Mouse (Mus musculus) CH12.LX (cell line): ENCODE data around the gene Arl15. TPM values are rescaled to one million over a fixed set of nuclear protein-coding genes. Genes with fewer than 3 reads are reported as not detected.
A peak's percentile ranks its signal among the peaks of the same experiment; 100 is the strongest.

Experiments used
- DNase-seq: peaks from one replicate; pipeline ENCODE4 v3.0.0-alpha.2; 2013; ENCODE audit errors: extremely low read depth
- H3K27ac ChIP-seq: 2 replicates; pipeline ENCODE4 v1.5.1; 2012; ENCODE audit warnings: low read depth, mild to moderate bottlenecking, control low read depth, moderate library complexity; ENCODE audit not compliant: insufficient read depth
- H3K27me3 ChIP-seq: replicated peaks from 2 replicates; pipeline ENCODE3; 2012; ENCODE audit warnings: inconsistent platforms
- H3K36me3 ChIP-seq, 2 experiments: replicated peaks in 1 of 2; 2 replicates each; pipeline versions ENCODE3 to v1.6.1; 2012; ENCODE audit warnings: inconsistent platforms in 1 of 2, low read length in 1 of 2, mild to moderate bottlenecking in 1 of 2, mixed read lengths in 1 of 2, moderate library complexity in 1 of 2; ENCODE audit not compliant: control insufficient read depth in 1 of 2, insufficient read depth in 1 of 2
- H3K4me1 ChIP-seq, 2 experiments: 2 replicates each; pipeline ENCODE4 v1.6.1; 2012; ENCODE audit warnings: inconsistent platforms in 1 of 2, moderate library complexity in 1 of 2; ENCODE audit not compliant: insufficient read depth in 2 of 2, control insufficient read depth in 1 of 2
- H3K4me2 ChIP-seq: 2 replicates; pipeline ENCODE4 v1.6.1; 2012; ENCODE audit warnings: low read depth, mild to moderate bottlenecking, control low read depth; ENCODE audit not compliant: poor library complexity, insufficient read depth, severe bottlenecking
- H3K4me3 ChIP-seq, 3 experiments: fragments of 150-350 bp in 1 of 3; sonication (generic) in 1 of 3; replicated peaks in 1 of 3; 2 replicates each; pipeline versions ENCODE3 to v1.5.1; 2011 to 2012; ENCODE audit warnings: low read depth in 2 of 3, low read length in 2 of 3, mild to moderate bottlenecking in 2 of 3, moderate library complexity in 2 of 3, control low read depth in 1 of 3, improper control_type of control experiment in 1 of 3, inconsistent platforms in 1 of 3, mixed read lengths in 1 of 3; ENCODE audit not compliant: poor library complexity in 1 of 3
- H3K79me2 ChIP-seq: replicated peaks from 2 replicates; pipeline ENCODE4 v1.6.1; 2012; ENCODE audit warnings: mild to moderate bottlenecking, moderate library complexity; ENCODE audit not compliant: control insufficient read depth, poor library complexity, insufficient read depth, severe bottlenecking; ENCODE audit errors: extremely low read depth
- H3K9ac ChIP-seq: 2 replicates; pipeline ENCODE4 v1.6.1; 2012; ENCODE audit warnings: low read depth, mild to moderate bottlenecking, control low read depth, moderate library complexity; ENCODE audit not compliant: insufficient read depth
- H3K9me3 ChIP-seq: replicated peaks from 2 replicates; pipeline ENCODE3; 2012; ENCODE audit warnings: low read length, inconsistent platforms, mixed read lengths
- BHLHE40 ChIP-seq: IDR thresholded peaks from 2 replicates; pipeline ENCODE4 v1.6.1; 2011; ENCODE audit warnings: mild to moderate bottlenecking, low read depth, low read length, improper control_type of control experiment
- CHD1 ChIP-seq: IDR thresholded peaks from 2 replicates; pipeline ENCODE4 v1.6.1; 2012; ENCODE audit warnings: low read depth, low read length, improper control_type of control experiment, inconsistent platforms
- CHD2 ChIP-seq: IDR thresholded peaks from 2 replicates; pipeline ENCODE4 v1.6.1; 2011; ENCODE audit warnings: low read length, improper control_type of control experiment
- CTCF ChIP-seq, 2 experiments: IDR thresholded peaks in 1 of 2; conservative IDR thresholded peaks in 1 of 2; 2 replicates each; pipeline ENCODE4 v1.5.1; 2011 to 2012; ENCODE audit warnings: low read depth in 2 of 2, low read length in 2 of 2, improper control_type of control experiment in 1 of 2, inconsistent platforms in 1 of 2, mild to moderate bottlenecking in 1 of 2, moderate library complexity in 1 of 2
- EP300 ChIP-seq: IDR thresholded peaks from 2 replicates; pipeline ENCODE4 v1.6.1; 2011; ENCODE audit warnings: low read length, improper control_type of control experiment
- GABPA ChIP-seq: IDR thresholded peaks from 2 replicates; pipeline ENCODE4 v1.6.1; 2012; ENCODE audit warnings: low read depth, low read length, improper control_type of control experiment, inconsistent platforms; ENCODE audit not compliant: insufficient replicate concordance
- IRF4 ChIP-seq: IDR thresholded peaks from 2 replicates; pipeline ENCODE4 v1.6.1; 2014; ENCODE audit warnings: low read depth, mild to moderate bottlenecking, inconsistent platforms, low read length, improper control_type of control experiment
- JUND ChIP-seq: conservative IDR thresholded peaks from 2 replicates; pipeline ENCODE4 v1.6.1; 2011; ENCODE audit warnings: low read depth, low read length, improper control_type of control experiment
- MAFK ChIP-seq: IDR thresholded peaks from 2 replicates; pipeline ENCODE4 v1.6.1; 2011; ENCODE audit warnings: low read length, improper control_type of control experiment; ENCODE audit not compliant: insufficient replicate concordance
- NELFE ChIP-seq: IDR thresholded peaks from 2 replicates; pipeline ENCODE4 v1.6.1; 2011; ENCODE audit warnings: low read depth, low read length, improper control_type of control experiment
- PAX5 ChIP-seq: IDR thresholded peaks from 2 replicates; pipeline ENCODE4 v1.6.1; 2012; ENCODE audit warnings: low read length, inconsistent platforms, mixed read lengths
- POLR2A ChIP-seq: IDR thresholded peaks from 2 replicates; pipeline ENCODE4 v1.6.1; 2011; ENCODE audit warnings: low read depth, mild to moderate bottlenecking, improper control_type of control experiment, low read length
- RAD21 ChIP-seq: IDR thresholded peaks from 2 replicates; pipeline ENCODE4 v1.6.1; 2011; ENCODE audit warnings: low read depth, mild to moderate bottlenecking, low read length, improper control_type of control experiment, moderate library complexity
- SIN3A ChIP-seq: IDR thresholded peaks from 2 replicates; pipeline ENCODE4 v1.6.1; 2012; ENCODE audit warnings: low read length, improper control_type of control experiment, inconsistent platforms
- SMC3 ChIP-seq: IDR thresholded peaks from 2 replicates; pipeline ENCODE4 v1.6.1; 2011; ENCODE audit warnings: low read depth, low read length, improper control_type of control experiment
- TCF12 ChIP-seq: IDR thresholded peaks from 2 replicates; pipeline ENCODE4 v1.6.1; 2014; ENCODE audit warnings: low read depth, mild to moderate bottlenecking, inconsistent platforms, low read length, improper control_type of control experiment
- UBTF ChIP-seq: IDR thresholded peaks from 2 replicates; pipeline ENCODE4 v1.6.1; 2012; ENCODE audit warnings: low read depth, mild to moderate bottlenecking, inconsistent platforms, low read length, improper control_type of control experiment, moderate library complexity
- ZC3H11A ChIP-seq: IDR thresholded peaks from 2 replicates; pipeline ENCODE4 v1.6.1; 2012; ENCODE audit warnings: low read depth, mild to moderate bottlenecking, inconsistent platforms, low read length, improper control_type of control experiment
- dilution Hi-C: fragments of 300-500 bp; cut with MboI; formaldehyde crosslinking; loops from 2 replicates; pipeline ENCODE4 v1.14.3; 2020; ENCODE audit warnings: low sequenced_read_pairs; ENCODE audit not compliant: extremely low pct_unique_long_range_greater_than_20kb, extremely low pct_ligation_motif_present
- in situ Hi-C: fragments of 300-500 bp; cut with MboI; formaldehyde crosslinking; loops from 3 replicates; pipeline ENCODE4 v1.14.3; 2019; ENCODE audit warnings: low sequenced_read_pairs, low pct_ligation_motif_present, low pct_unique_long_range_greater_than_20kb, mixed read lengths
- polyA plus RNA-seq: library from polyadenylated mRNA; unstranded; fragments of >175 nt; gene quantifications from 2 replicates; pipeline ENCODE4 v1.2.1, GENCODE M21; 2012; ENCODE audit warnings: low read depth; ENCODE audit not compliant: insufficient read length
- total RNA-seq, 2 experiments: library from RNA; depleted of rRNA; stranded (reverse); fragments of 300-350 nt in 1 of 2; fragments of >200 nt in 1 of 2; gene quantifications; 2 replicates each; pipeline ENCODE4 v1.2.3; 2012 to 2014

The Arl15 gene
- total and polyA plus RNA-seq, 3 experiments = 2.2 to 5.2 (median 4.8) TPM

DNA sequence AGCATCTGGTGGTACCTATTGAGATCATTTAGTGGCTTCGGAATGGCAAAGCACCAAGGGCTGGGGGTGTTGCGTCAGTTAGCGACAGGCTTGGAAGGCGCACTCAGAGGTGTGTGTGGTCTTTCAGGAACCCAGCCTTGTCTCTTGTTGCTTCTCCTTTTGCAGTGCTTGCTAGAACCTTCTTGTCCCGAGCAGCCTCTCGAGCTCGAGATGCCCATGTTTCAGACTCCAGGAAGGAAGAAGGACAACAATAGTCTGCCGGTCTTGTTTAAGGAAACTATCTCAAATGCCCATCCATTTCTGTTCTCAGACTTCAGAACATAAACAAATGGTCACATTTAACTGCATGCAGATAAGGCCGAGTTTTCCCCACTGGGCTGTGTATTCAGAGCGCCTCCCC is 69.4 kb downstream of the Arl15 start:
- Histone ChIP-seq H3K4me2 (no peak overlapping the region), H3K36me3 (peaks cover 0 to 8% of the 10 kb centered on the region in 2 experiments), H3K27me3 (no peaks in the 10 kb centered on the region), H3K9me3 (no peaks in the 10 kb centered on the region), H3K27ac (no peak overlapping the region), H3K79me2 (no peaks in the 10 kb centered on the region), H3K4me1 (no peaks in the 10 kb centered on the region), H3K9ac (no peak overlapping the region), H3K4me3 (no peak overlapping the region)
- dilution Hi-C loops (no loop called here), in situ Hi-C loops (no loop called here)
- no peak for DNase-seq
- TF ChIP-seq CHD1 (no peak), POLR2A (no peak), SIN3A (no peak), EP300 (no peak), PAX5 (no peak), TCF12 (no peak), JUND (no peak), UBTF (no peak), CHD2 (no peak), MAFK (no peak), GABPA (no peak), NELFE (no peak), BHLHE40 (no peak), IRF4 (no peak), ZC3H11A (no peak)

DNA sequence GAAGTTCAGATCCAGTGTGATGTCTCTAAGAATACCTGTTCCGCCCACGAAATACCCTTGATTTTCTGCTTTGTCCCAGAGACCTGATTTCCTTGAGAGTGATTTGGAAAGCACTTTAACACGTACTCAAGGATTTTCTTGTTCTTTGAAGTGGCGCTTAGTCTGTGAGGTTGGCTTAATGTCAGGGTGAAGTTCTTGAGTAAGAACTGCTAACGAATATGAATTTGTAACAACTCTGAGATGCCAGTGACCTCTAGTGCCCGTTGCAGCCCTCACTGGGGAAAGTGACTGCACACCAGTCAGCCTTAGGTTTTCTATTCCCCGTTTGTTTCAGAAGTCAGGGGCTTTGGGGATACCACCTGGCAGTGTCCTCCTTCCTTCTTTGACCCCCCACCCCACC is 70.0 kb downstream of the Arl15 start:
- no peak for DNase-seq
- Histone ChIP-seq H3K9ac (no peak overlapping the region), H3K4me2 (no peak overlapping the region), H3K36me3 (peaks cover 0 to 8% of the 10 kb centered on the region in 2 experiments), H3K79me2 (no peaks in the 10 kb centered on the region), H3K4me1 (no peaks in the 10 kb centered on the region), H3K27me3 (no peaks in the 10 kb centered on the region), H3K27ac (no peak overlapping the region), H3K4me3 (no peak overlapping the region), H3K9me3 (no peaks in the 10 kb centered on the region)
- TF ChIP-seq RAD21 = peak; percentile 20
- peak; percentile 8; the same call in 1 of the 2 replicates for TF ChIP-seq SMC3
- TF ChIP-seq PAX5 = no peak
- TF ChIP-seq CTCF (conservative IDR thresholded peaks at IDR 0.05 in 1 of 2, IDR thresholded peaks at IDR 0.05 in 1 of 2; ENCODE audit: low read depth in 2 of 2, low read length in 2 of 2) = peak in 1 of 2 experiments; percentile 28; a peak in 1 of 4 replicates
- in situ Hi-C loops = no loop called here
- dilution Hi-C loops = no loop called here
